Mouse (Mus musculus) heart, postnatal 4 days (tissue): ENCODE data around the gene Clca4a. TPM values are rescaled to one million over a fixed set of nuclear protein-coding genes. Genes with fewer than 3 reads are reported as not detected.
"Not testable (repeated sequence)": the region's sequence is repeated elsewhere in the genome, so short reads cannot be mapped to it uniquely, and the experiment has no call there.

Experiments
- DNase-seq: peaks from one replicate; pipeline ENCODE4 v3.0.0; 2021
- total RNA-seq, 2 experiments: library from RNA; stranded (reverse); gene quantifications; 2 replicates each; pipeline ENCODE4 v1.2.3; 2021

Gene Clca4a
- not detected for total RNA-seq

DNA sequence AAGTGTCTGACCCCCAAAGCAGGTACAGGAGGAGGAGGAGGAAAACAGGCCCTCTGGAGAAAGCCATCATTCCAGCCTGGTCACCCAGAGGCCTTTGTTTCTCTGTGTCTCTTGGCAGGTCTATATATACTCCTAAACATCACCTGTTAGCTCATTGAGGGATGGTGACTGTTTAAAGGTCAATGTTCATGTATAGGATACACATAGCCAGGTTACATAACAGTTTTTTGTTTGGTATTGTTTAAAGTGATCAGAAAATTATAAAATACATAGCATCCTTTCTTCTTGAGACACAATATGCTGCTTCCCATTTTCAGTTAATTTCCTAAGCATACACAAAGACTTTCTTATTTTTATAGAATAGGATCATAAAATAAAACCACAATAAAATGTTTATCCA lies at the start of gene Clca4a:
Gene Clca4a (minus strand): TSS at position 101 of the 400 bp plus-strand sequence.
- no peak for DNase-seq

DNA sequence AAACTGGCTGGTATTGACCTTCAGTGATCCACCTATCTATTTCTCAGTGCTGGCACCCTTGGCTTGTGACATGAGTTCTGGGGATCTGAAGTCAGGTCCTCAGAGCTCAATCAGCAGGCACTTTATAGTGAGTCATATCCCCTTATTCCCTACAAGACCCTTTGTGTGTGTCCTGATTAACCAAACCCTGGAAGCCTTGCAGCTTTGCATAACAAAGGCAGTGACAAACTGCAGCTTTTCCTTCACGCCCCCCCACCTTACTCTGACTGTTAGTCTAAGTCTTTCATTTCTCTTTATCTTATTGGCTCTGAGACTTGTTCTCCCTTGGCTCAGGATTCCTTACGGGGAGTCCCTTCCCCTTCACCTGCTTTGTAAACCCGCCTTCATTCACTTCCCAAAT lies 43.0 kb upstream of the Clca4a start:
- DNase-seq = no peak

DNA sequence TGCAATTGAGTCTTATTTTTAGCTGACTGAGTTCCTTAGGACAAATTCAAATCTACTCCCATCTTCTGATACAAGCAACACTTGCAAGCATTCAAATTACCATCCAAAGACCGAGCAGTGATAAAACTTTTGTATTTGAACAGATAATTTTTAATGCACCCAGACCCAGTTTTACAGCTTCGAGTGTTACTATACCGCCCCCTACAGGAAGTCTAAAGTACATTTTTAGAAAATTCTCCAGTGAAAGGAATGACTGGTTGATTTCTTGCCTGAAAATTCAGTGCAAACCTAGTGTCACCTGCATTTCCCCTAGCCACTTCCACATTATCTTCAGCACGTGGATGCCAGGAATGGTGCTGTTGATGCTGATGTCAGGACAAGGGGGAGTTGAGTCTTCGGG lies 29.6 kb upstream of the Clca4a start:
- no peak for DNase-seq

DNA sequence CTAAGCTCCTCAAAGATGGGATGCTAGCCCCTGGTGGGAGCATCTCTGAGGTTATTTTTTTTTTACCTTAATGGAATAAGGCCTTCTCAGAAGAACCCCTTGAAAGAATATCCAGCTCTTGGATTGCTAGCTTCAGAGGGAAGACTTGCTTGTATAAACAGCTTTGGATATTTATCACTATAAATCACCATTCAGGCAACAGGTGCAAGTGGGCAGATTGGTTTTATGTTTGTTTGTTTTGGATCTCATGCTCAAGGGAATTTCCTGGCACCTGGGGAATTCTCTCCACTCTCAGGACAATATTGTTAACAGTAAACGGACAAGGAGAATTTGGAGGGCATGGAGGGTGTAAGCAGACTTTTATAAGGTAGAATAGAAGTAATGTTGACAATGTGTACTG lies 26.1 kb upstream of the Clca4a start:
- no peak for DNase-seq

DNA sequence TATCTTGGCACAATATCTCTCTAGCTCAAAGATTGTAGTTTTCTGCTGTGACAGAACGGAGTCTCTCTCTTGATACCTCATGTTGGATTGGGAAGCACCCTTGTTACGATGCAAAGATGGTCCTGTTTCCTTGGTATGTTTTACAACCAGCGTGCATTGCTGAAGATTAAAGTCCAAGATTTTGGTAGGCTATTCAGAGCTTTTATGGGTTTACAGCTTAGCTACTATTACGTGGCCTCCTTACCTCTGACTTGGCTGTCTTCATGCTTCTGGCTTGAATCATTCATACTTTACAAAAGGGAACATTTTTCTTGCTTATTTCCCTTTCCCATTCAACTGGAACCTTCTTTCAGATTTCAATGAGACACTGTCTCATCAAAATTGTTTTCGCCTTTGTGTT lies 18.2 kb upstream of the Clca4a start:
- no peak for DNase-seq

DNA sequence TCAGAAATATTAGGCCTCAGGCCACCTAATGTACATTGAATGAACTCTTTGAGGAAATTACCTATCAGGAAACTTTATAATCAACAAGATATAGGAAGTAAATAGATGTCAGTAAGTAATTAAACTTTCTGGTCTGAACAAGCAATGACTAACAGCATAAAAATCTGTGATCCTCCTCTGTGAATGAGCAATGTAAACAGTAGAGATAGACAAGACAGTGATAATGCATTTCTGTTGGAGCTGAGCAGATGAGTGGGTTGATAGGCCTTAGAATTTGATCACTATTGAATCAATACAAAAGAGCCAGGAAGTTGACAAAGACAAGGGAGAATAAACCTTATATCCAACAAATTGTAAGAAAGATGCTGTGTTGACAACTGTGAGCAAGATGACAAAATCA lies 17.8 kb upstream of the Clca4a start:
- no peak for DNase-seq

DNA sequence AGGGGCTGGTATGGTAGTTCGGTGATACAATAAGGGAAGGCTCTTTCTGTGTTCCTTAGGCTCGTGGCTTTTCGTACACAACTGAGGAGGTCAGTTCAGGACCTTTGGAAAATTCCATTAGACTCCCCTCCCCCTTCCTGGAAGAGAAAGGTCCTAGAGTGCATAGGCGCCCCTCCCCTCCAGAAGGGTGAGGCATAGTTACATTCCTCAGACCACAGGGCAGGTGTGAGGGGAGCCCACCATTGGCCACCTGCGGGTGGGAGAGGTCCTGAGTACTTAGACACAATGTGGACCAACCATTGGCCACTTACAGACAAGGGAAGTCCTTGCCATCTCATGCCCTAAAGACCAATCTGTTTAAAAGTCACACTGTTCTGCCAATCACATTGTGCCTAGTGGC lies 11.0 kb upstream of the Clca4a start:
- DNase-seq = no peak

DNA sequence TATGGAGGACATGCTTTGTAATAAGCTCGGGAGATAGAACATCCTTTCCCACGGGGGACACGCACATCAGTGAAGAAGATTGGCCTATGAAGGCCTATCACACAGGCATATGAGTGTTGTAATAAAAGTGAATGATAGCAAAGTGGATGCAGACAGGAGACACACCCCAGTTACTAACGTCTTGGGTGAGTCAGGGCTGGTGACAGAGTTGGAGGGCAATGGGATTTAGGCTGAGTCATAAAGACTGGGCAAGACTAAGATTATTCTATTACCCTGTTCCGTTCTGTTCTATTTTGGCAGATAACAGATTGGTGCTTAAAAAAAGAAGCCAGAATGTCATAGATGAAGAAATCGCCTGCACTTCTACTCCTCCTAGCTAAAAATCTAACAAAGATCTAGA lies 5.7 kb upstream of the Clca4a start:
- DNase-seq = no peak

DNA sequence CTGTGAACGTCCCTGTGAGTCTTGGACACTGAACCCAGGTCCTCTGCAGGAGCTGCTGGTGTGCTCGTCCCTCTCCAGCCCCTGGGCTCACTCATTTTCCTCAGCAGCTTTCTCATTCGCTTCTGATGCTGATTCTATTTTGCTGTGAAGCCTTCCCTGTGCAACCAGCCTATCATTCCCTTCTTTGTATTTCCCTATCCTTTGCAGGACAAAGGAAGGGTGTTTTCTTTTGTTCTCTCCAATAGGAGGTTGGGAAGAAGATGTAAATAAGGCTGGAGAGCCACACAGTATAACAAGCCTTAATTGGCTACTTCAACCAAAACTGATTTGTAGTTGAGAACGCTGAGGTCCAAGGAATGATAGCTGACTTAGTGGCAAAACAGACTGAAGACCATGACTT lies 2.8 kb upstream of the Clca4a start:
- DNase-seq = no peak

DNA sequence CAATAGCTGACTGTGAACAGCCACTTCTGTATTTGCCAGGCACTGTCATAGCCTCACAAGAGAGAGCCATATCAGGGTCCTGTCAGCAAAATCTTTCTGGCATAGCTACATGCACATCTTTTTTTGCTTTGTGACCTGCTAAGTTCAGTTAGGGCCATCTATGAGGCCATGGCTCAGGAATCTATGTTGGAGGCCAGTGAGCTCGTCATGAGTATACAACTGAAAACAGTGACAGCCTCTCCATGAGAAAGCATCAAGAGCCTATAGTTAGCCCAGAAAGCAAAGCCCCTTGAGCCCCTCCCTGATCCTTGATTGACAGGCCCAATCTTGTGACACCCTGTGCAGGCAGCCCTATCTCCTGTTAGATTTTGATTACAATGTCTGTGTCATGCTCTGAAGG lies 1.2 kb upstream of the Clca4a start:
- no peak for DNase-seq

DNA sequence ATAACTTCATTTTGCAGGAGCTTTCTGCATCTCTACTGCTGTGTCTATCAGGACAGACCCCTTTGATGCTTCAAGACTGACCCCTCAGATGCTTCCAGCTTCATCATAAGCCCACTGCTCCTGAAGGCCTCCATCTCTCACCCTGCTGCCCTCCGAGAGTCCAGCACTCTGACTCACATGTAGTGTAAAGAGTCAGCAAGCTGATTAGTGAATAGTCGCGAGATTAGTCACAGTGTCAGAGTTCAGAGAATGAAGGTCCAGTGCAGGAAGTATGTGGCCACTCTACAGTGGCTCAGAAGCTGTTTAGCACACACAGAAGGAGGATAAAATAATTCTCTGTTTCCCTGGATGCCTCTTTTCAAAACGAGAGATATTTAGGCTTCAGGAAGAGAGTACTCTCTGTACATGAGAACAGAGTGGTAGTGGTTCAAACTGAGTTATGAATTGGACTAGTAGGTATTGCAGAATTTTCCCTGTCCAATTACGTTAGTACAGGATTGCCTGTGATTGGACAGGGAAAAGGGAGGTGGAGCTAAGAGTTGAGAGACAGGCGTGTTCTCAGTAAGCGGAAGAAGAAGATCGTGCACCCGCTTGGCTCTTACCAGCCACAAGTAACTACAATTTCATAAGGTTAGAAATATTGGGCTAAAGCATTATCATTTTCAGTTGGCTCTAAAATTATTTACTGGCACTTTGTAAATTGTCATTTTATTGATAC lies 3.1 kb downstream of the Clca4a start:
- DNase-seq = no peak

DNA sequence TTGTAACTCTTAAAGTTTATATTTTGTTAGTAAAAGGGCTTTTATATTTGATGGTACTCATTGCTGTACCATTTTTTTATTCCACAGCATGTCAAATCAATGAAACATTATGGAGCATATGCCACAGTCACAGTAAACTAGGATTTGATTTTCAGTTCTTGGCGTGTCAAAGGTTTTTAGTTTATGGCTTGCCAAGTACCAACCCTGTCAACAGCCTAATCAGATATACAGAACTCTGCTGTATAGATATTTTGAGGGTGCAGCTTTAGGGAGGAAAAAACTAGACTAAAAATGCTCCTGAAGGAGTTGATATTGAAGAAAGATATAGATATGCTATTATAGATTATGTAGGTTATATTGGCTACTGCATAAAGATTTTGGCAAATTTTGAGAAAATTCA lies 5.1 kb downstream of the Clca4a start:
- no peak for DNase-seq

DNA sequence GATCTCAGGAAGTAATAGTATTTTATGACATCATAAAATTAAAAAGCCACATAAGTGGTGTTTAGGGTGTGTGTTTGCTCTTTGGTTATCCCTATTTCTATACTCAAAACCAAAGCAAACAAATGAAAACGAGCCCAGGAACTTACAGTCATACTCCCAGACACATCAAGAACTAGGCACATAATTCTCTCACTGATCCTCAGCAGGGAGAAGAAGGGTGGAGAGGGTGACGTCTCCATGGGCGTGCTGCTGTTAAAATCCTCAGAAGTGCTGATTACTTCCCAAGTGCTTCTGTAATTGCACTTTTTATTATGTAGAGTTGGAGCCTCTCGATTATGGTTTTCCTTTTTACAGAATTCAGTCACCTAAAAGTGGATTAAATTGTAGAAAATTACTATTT lies 8.8 kb downstream of the Clca4a start:
- no peak for DNase-seq

DNA sequence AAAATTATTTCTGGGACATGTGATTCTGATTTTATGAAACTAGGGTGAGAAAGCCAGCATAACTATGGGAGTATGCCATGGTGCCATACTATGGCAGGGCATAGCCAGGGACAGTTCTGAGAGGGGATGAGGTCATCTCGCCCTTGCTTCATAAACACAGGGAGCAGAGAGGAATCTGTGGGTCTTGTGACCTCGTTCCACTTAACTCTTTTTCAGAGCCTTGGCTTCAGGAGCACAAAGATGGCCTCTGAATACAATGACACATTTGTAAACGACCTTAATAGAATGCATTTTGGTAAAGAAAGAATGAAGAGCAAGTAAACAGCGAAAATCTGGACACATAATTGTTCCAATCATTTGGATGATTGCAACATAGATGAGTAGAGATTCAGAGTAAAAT lies 24.0 kb downstream of the Clca4a start:
- DNase-seq = no peak

DNA sequence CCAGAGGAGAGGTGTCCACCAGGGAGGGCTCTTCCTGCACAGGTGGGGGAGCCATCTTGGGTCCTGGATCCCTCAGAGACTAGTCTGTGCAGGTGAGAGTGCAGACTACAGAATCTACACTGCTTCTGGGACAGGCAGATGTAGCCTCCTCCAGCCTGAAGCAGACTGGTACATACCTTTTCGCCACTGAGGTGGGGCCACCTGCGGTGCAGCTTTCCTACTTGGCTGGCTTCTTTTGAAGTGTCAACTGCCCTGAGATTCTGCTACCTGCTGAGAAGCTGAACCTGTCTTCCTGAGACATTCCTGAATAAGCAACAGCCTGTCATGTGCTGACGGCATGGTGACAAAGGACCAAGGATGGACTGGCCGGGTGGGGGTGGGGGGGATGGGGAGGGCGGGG lies 27.5 kb downstream of the Clca4a start:
- DNase-seq = not testable (repeated sequence)

DNA sequence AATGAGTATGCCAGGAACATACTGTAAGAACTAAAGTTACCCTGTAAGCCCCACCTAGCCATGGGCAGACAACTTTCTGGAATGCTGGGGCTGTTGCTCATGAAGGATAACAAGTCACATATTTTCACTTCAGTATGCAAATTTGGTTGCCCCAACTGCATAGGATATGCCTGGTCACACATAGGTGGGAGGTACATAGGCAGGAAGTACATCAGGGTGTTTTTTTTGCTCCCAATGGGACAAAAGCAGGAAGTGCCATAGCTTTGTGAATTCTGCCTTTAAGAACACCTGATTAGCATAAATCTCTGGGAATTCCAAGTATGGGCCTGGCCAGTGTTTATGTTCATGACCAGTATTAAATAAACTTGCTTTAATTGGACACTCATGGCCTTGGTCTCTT lies 41.2 kb downstream of the Clca4a start:
- DNase-seq = not testable (repeated sequence)

DNA sequence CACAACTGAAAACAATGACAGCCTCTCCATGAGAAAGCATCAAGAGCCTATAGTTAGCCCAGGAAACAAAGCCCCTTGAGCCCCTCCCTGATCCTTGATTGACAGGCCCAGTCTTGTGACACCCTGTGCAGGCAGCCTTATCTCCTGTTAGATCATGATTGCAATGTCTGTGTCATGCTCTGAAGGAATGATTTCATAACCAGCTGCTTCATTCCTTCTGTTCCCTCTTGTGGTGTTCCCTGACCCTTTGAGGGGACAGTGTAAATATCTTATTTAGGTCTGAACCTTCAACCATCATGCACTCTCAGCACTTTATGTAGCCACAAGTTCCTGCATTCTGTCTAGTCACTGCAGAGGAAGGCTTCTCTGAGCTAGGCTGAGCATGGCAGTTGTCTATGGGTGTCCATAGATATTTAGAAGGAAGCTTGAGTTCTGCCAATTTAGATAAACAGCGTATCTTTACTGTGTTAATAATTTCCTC lies 41.8 kb downstream of the Clca4a start:
- no peak for DNase-seq

DNA sequence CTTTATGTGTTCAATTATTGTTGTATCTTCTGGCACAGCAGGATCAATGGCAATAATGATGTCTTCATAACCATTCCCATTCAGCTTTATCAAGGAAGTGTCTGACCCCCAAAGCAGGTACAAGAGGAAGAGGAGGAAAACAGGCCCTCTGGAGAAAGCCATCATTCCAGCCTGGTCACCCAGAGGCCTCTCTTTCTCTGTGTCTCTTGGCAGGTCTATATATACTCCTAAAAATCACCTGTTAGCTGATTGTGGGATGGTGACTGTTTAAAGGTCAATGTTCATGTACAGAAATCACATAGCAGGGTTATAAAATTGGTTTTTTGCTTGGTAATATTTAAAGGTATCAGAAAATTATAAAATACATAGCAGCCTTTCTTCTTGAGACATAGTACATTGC lies 42.5 kb downstream of the Clca4a start, which contains the start of gene Clca4b:
Gene Clca4b (minus strand): TSS at position 195 of the 400 bp plus-strand sequence.
- no peak for DNase-seq

DNA sequence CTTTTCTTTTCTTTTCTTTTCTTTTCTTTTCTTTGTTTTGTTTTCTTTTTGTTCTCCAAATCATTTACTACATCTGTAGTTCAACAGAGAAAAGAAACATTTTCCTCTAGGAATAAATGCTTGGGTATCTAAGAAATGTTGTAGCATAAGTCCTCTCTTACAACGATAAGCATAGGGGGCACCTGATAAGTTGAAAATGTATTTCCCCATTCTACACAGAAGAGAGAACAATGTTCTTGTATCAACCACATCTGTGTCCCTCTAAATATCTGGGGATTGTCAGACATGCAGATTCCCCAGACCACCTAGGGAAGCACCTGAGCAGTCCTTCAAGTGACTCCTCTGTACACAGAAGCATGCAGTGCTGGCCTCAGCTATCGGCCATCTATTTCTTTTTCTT lies 60.8 kb downstream of the Clca4a start:
- no peak for DNase-seq

Other genes starting within 250 kb of the Clca4a start
- 10 to 100 TPM; 11.1 to 12.2 TPM for gene Clca3a1, start 214.1 kb downstream of the Clca4a start, total RNA-seq
- 1 to 10 TPM; 1.5 to 2.0 TPM for gene Clca3a2, start 155.6 kb downstream of the Clca4a start, total RNA-seq
- gene Clca3b, start 125.7 kb downstream of the Clca4a start, total RNA-seq = not detected
- not detected for gene Clca4b, start 42.5 kb downstream of the Clca4a start, total RNA-seq
- gene Clca1, start 57.7 kb upstream of the Clca4a start, total RNA-seq = not detected
- gene Clca2, start 124.4 kb upstream of the Clca4a start, total RNA-seq = under 1 TPM in 1 of 2 experiments, not detected in 1; 0.48 TPM
- gene Odf2l, start 143.5 kb upstream of the Clca4a start, total RNA-seq = 10 to 100 TPM; 13.8 to 18.9 TPM